Mouse (Mus musculus) MEL (cell line): ENCODE measurements around the gene Mapk8ip3.

Experiments
- CTCF ChIP-seq, 3 experiments: IDR thresholded peaks in 2 of 3; conservative IDR thresholded peaks in 1 of 3; 2 replicates each; pipeline ENCODE4 v1.5.1; 2011 to 2012; ENCODE audit warnings: low read length in 3 of 3, low read depth in 2 of 3, mild to moderate bottlenecking in 2 of 3, improper control_type of control experiment in 1 of 3, inconsistent platforms in 1 of 3, mixed read lengths in 1 of 3, moderate library complexity in 1 of 3; ENCODE audit not compliant: control insufficient read depth in 1 of 3, insufficient read depth in 1 of 3, poor library complexity in 1 of 3, severe bottlenecking in 1 of 3
- E2F4 ChIP-seq: IDR thresholded peaks from 2 replicates; pipeline ENCODE4 v1.6.1; 2011; ENCODE audit warnings: low read depth, low read length, improper control_type of control experiment, borderline replicate concordance
- EP300 ChIP-seq, 2 experiments: IDR thresholded peaks; 2 replicates each; pipeline ENCODE4 v1.6.1; 2011; ENCODE audit warnings: improper control_type of control experiment in 2 of 2, low read length in 2 of 2, low read depth in 1 of 2, mild to moderate bottlenecking in 1 of 2
- GATA1 ChIP-seq: IDR thresholded peaks from 2 replicates; pipeline ENCODE4 v1.6.1; 2011; ENCODE audit warnings: low read depth, low read length, improper control_type of control experiment
- MAZ ChIP-seq: IDR thresholded peaks from 2 replicates; pipeline ENCODE4 v1.6.1; 2012; ENCODE audit warnings: low read depth, mild to moderate bottlenecking, inconsistent platforms, low read length, improper control_type of control experiment
- TBP ChIP-seq: IDR thresholded peaks from 2 replicates; pipeline ENCODE4 v1.8.0; 2011; ENCODE audit warnings: low read depth, low read length, improper control_type of control experiment
- USF2 ChIP-seq, 2 experiments: IDR thresholded peaks; 2 replicates each; pipeline ENCODE4 v1.6.1; 2011 to 2012; ENCODE audit warnings: improper control_type of control experiment in 2 of 2, low read length in 2 of 2, borderline replicate concordance in 1 of 2, inconsistent platforms in 1 of 2, low read depth in 1 of 2, mild to moderate bottlenecking in 1 of 2; ENCODE audit not compliant: insufficient read depth in 1 of 2
- ZC3H11A ChIP-seq: IDR thresholded peaks from 2 replicates; pipeline ENCODE4 v1.6.1; 2012; ENCODE audit warnings: low read depth, mild to moderate bottlenecking, inconsistent platforms, low read length, improper control_type of control experiment

GRCm38 (mm10) chr17:24873695-24874404 lies 62.9 kb downstream of the Mapk8ip3 start:
- no peak for TF ChIP-seq E2F4
- no peak for TF ChIP-seq USF2 (IDR thresholded peaks at IDR 0.05; ENCODE audit: borderline replicate concordance in 1 of 2, insufficient read depth in 1 of 2, low read depth in 1 of 2, low read length in 2 of 2)
- no peak for TF ChIP-seq TBP
- no peak for TF ChIP-seq MAZ
- TF ChIP-seq EP300 (IDR thresholded peaks at IDR 0.05; ENCODE audit: low read depth in 1 of 2, low read length in 2 of 2): no peak
- no peak for TF ChIP-seq CTCF (IDR thresholded peaks at IDR 0.05 in 2 of 3, conservative IDR thresholded peaks at IDR 0.05 in 1 of 3; ENCODE audit: control insufficient read depth in 1 of 3, insufficient read depth in 1 of 3, low read depth in 2 of 3, low read length in 3 of 3, poor library complexity in 1 of 3, severe bottlenecking in 1 of 3)
- no peak for TF ChIP-seq GATA1
- no peak for TF ChIP-seq ZC3H11A
